In genomic region chr5:138715561-138716095, GRCm38 (mm10) we compare ENCODE assay signal across 22 mouse cellular contexts. TPM values are rescaled to one million over a fixed set of nuclear protein-coding genes. Genes with fewer than 3 reads are reported as not detected.
DNase-seq lines count a peak whose midpoint lies in the region; ATAC-seq lines count a peak whose summit lies in the region.
"Had no signal": no experiment of that assay in that cellular context is flagged by ENCODE, and none has a peak within 500 bp of the region (broad histone marks: within the 10 kb centered on the region; RNA-seq: fewer than 3 reads in every experiment).

No protein-coding gene starts in this region.

- no peaks in the 10 kb centered on the region for H3K9me3 ChIP-seq in neural tube, embryonic 15.5 days (replicated peaks)
- H3K9me3 ChIP-seq: forebrain, embryonic 10.5 days had no signal

- WGBS in neural tube, embryonic 15.5 days = 47% methylated on average over 14 of the region's 14 CpGs

- no peak overlapping the region for H3K4me2 ChIP-seq in neural tube, embryonic 15.5 days
- H3K4me2 ChIP-seq: liver, embryonic 13.5 days; midbrain, embryonic 11.5 days had no signal

- no peak overlapping the region for H3K9ac ChIP-seq in neural tube, embryonic 15.5 days (replicated peaks)
- H3K9ac ChIP-seq: forebrain, postnatal 0 days; liver, embryonic 13.5 days had no signal

- ATAC-seq in neural tube, embryonic 15.5 days (ENCODE audit: low FRiP score) = no peak
- ATAC-seq: forebrain, postnatal 0 days; hindbrain, embryonic 16.5 days; intestine, embryonic 16.5 days had no signal

- H3K4me1 ChIP-seq in neural tube, embryonic 15.5 days = peaks cover 5% of the 10 kb centered on the region; the same call in 1 of the 2 replicates
- H3K4me1 ChIP-seq: liver, embryonic 13.5 days had no signal

- no peak overlapping the region for H3K4me3 ChIP-seq in neural tube, embryonic 15.5 days (replicated peaks)
- H3K4me3 ChIP-seq: forebrain, embryonic 10.5 days; liver, embryonic 13.5 days had no signal

- H3K27me3 ChIP-seq in neural tube, embryonic 15.5 days (replicated peaks) = no peaks in the 10 kb centered on the region
- H3K27me3 ChIP-seq: liver, embryonic 13.5 days had no signal

- peak; percentile 30 for DNase-seq in neural tube, embryonic 10.5 days (ENCODE audit: extremely low spot score, low spot score)
- DNase-seq in ZHBTc4 (ENCODE audit: low read depth, low spot score) = peak; percentile 37
- peak; percentile 35 for DNase-seq in embryo, embryonic 11 days
- DNase-seq in gastrocnemius, postnatal 25 days = no peak
- no peak for DNase-seq in kidney, postnatal 25 days
- DNase-seq in thymus, postnatal 4 days = no peak
- DNase-seq: adrenal gland, adult 2 months; cerebellum, adult 18-20 months; cerebellum, postnatal 14 days; forebrain, postnatal 0 days; heart, postnatal 4 days; kidney, adult 9 months; kidney, postnatal 36 days; liver, embryonic 13.5 days; lung, adult 2 months; lung, postnatal 14 days; thymus, adult 2 months had no signal

- no peak overlapping the region for H3K27ac ChIP-seq in neural tube, embryonic 15.5 days (replicated peaks)
- H3K27ac ChIP-seq: forebrain, embryonic 10.5 days; liver, embryonic 13.5 days had no signal

- no peaks in the 10 kb centered on the region for H3K36me3 ChIP-seq in neural tube, embryonic 15.5 days
- H3K36me3 ChIP-seq: forebrain, embryonic 10.5 days; liver, embryonic 13.5 days had no signal

RNA-seq across cellular contexts. Expression of gene Fam20c, which starts 38.7 kb away (rescaled TPM):
- 43.6 and 57.9 TPM in 2 replicates for polyA plus RNA-seq in neural tube, embryonic 15.5 days (2015; fragmentation: Nextera tagmentation; extraction: Ambion mirVana)
- total RNA-seq in gastrocnemius, postnatal 25 days (2021) = 10 to 100 TPM; 14.2 to 19.2 TPM

Comparison
In these comparisons a context has a peak if more than half of its experiments do, and no peak if none do; other contexts are left out.
1. DNase-seq: peak in neural tube, embryonic 10.5 days (single experiment), ZHBTc4 (single experiment) and embryo, embryonic 11 days (single experiment); none in gastrocnemius, postnatal 25 days (single experiment), kidney, postnatal 25 days (0 of 2) and thymus, postnatal 4 days (single experiment).